Mouse (Mus musculus) bone marrow, adult 2 months (tissue): Measurements from ENCODE around the gene Smim17.
"Not testable (repeated sequence)": the region's sequence is repeated elsewhere in the genome, so short reads cannot be mapped to it uniquely, and the experiment has no call there.

Experiments used
- CTCF ChIP-seq: fragments of 200-500 bp; IDR thresholded peaks from 2 replicates; pipeline ENCODE4 v1.5.1; 2011; ENCODE audit warnings: low read length, control low read depth; ENCODE audit not compliant: control insufficient read depth, insufficient read depth
- POLR2A ChIP-seq: fragments of 200-500 bp; IDR thresholded peaks from 2 replicates; pipeline ENCODE4 v1.6.1; 2011; ENCODE audit warnings: low read depth, mild to moderate bottlenecking, control low read depth, low read length, borderline replicate concordance; ENCODE audit not compliant: control insufficient read depth

DNA sequence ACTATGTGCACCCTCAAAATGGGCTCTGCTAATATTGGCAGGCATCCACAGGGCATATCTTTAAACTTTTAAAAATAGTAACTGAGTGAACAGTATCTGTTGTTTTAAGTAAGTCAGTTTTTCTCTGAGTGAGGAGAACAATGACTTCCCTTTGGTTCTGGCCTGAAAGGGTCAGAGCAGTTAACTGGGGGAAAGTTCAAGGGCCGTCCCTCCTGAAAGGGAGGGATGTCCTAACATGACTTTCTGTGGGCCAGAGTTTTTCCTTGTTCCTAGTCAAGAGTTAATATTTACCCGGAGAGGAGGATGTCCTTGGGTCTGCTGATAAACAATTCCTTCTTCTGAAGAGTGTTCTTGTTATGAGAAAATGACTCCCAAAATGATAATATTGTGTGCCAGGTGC is 79.1 kb downstream of the Smim17 start:
- TF ChIP-seq POLR2A, CTCF: not testable (repeated sequence)
